In the genomic region with DNA sequence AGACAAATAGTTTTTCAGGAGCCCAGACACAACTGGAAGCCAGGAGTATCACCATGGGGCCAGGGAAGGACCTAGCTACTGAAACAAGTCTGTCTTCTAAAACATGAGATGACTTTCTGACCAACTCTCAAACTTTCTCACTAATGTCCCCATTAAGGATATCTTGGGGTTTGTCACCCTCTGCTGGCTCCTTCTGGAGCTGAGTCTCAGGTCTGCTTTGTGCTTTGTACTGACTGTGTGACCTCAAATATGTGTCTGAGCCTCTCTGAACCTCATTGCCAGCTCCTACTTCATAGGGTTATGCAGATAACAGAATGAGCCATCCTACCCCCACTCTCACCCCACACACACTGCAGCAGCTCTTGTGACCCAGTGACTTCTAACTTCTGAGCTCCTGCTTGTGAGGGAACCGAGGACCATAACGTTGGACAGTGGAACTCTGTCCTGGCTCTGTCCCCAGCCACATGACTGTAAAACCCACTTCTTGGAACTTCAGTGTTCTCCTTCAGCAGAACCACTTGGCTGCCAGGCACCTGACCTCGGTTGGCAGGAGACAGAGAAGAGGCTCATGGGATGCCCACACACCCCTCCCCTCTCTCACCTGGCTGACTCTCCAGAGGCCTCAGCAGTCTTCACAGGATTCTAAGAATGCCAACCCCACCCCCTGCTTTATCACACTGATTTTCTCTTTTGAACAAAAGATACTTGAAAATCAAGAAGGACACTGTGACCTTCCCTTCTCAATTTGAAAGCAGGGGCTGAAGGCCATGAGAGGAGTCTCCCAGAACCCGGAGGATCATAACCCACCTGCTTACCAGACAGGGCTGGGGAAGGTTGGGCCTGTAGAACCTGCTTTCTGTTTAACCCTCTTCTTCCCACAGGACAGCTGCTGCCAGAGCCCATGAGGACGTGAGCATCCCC, we compare ENCODE assay signal across 9 mouse cellular contexts. TPM values are rescaled to one million over a fixed set of nuclear protein-coding genes. Genes with fewer than 3 reads are reported as not detected.
DNase-seq lines count a peak whose midpoint lies in the region; ATAC-seq and TF ChIP-seq lines count a peak whose summit lies in the region.
"Had no signal": no experiment of that assay in that cellular context is flagged by ENCODE, and none has a peak within 500 bp of the region (broad histone marks: within the 10 kb centered on the region; RNA-seq: fewer than 3 reads in every experiment).

No protein-coding gene starts in this region.

- TF ChIP-seq CTCF in ES-Bruce4 (IDR thresholded peaks at IDR 0.05; ENCODE audit: low read depth, low read length) = no peak
- TF ChIP-seq CTCF in cerebellum, adult 2 months (IDR thresholded peaks at IDR 0.05; ENCODE audit: borderline replicate concordance, insufficient read depth, low read depth, low read length) = peak; percentile 69; the same call in 1 of the 2 replicates

- no peak; the same call in 1 of the 2 replicates for TF ChIP-seq EP300 in ES-Bruce4 (IDR thresholded peaks at IDR 0.05; ENCODE audit: insufficient read depth, low read depth, low read length)

- H3K9ac ChIP-seq in kidney, embryonic 14.5 days (ENCODE audit: low read depth, low read length) = no peak overlapping the region
- no peak overlapping the region for H3K9ac ChIP-seq in ES-Bruce4 (ENCODE audit: low read depth, poor library complexity, severe bottlenecking)
- no peak overlapping the region for H3K9ac ChIP-seq in stomach, embryonic 16.5 days (ENCODE audit: low read length)
- H3K9ac ChIP-seq: stomach, embryonic 15.5 days had no signal

- 0 out of 2 replicates have a peak, but pooled peaks cover 5% of the 10 kb centered on the region for H3K27me3 ChIP-seq in kidney, embryonic 14.5 days (ENCODE audit: control insufficient read depth, insufficient read depth, low read length)
- H3K27me3 ChIP-seq in ES-Bruce4 (ENCODE audit: control insufficient read depth, insufficient read depth, low read length, poor library complexity, severe bottlenecking) = no peaks in the 10 kb centered on the region
- no peaks in the 10 kb centered on the region for H3K27me3 ChIP-seq in cerebellum, adult 2 months (ENCODE audit: control insufficient read depth, insufficient read depth, low read length)
- H3K27me3 ChIP-seq in stomach, embryonic 16.5 days (ENCODE audit: control insufficient read depth, insufficient read depth, low read length) = peaks cover 6% of the 10 kb centered on the region; the same call in 1 of the 2 replicates

- H3K9me3 ChIP-seq in kidney, embryonic 14.5 days (ENCODE audit: control insufficient read depth, low read length) = 0 out of 2 replicates have a peak, but pooled peaks cover 4% of the 10 kb centered on the region
- 0 out of 2 replicates have a peak, but pooled peaks cover 2% of the 10 kb centered on the region for H3K9me3 ChIP-seq in ES-Bruce4 (replicated peaks; ENCODE audit: control insufficient read depth, insufficient read depth, low read length, poor library complexity, severe bottlenecking)
- H3K9me3 ChIP-seq in stomach, embryonic 16.5 days (replicated peaks; ENCODE audit: control insufficient read depth, low read length) = no peaks in the 10 kb centered on the region
- H3K9me3 ChIP-seq: stomach, embryonic 15.5 days had no signal

- DNase-seq in kidney, adult 11 months = peak; percentile 79
- DNase-seq in cerebellum, adult 2 months = peak; percentile 43 to 48
- peak; percentile 32 for DNase-seq in kidney, postnatal 14 days
- DNase-seq in right cerebral cortex, postnatal 36 days (ENCODE audit: low spot score in 2 of 2) = no peak
- no peak for DNase-seq in layer of hippocampus, adult 8-10 months (ENCODE audit: low spot score in 2 of 2)

- 52% methylated on average over 5 of the region's 5 CpGs for WGBS in kidney, embryonic 14.5 days
- 53% methylated on average over 5 of the region's 5 CpGs for WGBS in cerebellum, adult 2 months
- 40% methylated on average over 5 of the region's 5 CpGs for WGBS in stomach, embryonic 16.5 days

- no peaks in the 10 kb centered on the region; the same call in 1 of the 2 replicates for H3K4me1 ChIP-seq in kidney, embryonic 14.5 days (ENCODE audit: control insufficient read depth, insufficient read depth, low read length)
- peaks cover 5% of the 10 kb centered on the region for H3K4me1 ChIP-seq in ES-Bruce4 (ENCODE audit: control insufficient read depth, insufficient read depth, low read length)
- H3K4me1 ChIP-seq in cerebellum, adult 2 months (ENCODE audit: control insufficient read depth, insufficient read depth, low read length) = peaks cover 22% of the 10 kb centered on the region; the same call in 1 of the 2 replicates
- 0 out of 2 replicates have a peak, but pooled peaks cover 4% of the 10 kb centered on the region for H3K4me1 ChIP-seq in stomach, embryonic 16.5 days (ENCODE audit: control insufficient read depth, insufficient read depth, low read length)

- no peak overlapping the region for H3K4me2 ChIP-seq in kidney, embryonic 14.5 days (replicated peaks; ENCODE audit: low read depth, low read length)
- no peak overlapping the region for H3K4me2 ChIP-seq in stomach, embryonic 16.5 days (ENCODE audit: low read depth, low read length)
- H3K4me2 ChIP-seq: stomach, embryonic 15.5 days had no signal

- TF ChIP-seq POLR2A in ES-Bruce4 (IDR thresholded peaks at IDR 0.05; ENCODE audit: insufficient read depth, low read length) = no peak
- TF ChIP-seq POLR2A in cerebellum, adult 2 months (IDR thresholded peaks at IDR 0.05; ENCODE audit: borderline replicate concordance, insufficient read depth, low read length) = no peak

- no peak for ATAC-seq in kidney, embryonic 14.5 days (ENCODE audit: low FRiP score, low TSS enrichment)
- ATAC-seq in stomach, embryonic 16.5 days (ENCODE audit: insufficient read depth, low FRiP score) = 0 out of 2 replicates have a peak, but pooled peaks have one; percentile 21

- H3K27ac ChIP-seq in kidney, embryonic 14.5 days (ENCODE audit: low read depth, low read length) = no peak overlapping the region
- peak overlapping the region; percentile 59 for H3K27ac ChIP-seq in ES-Bruce4 (ENCODE audit: insufficient read depth, low read length)
- no peak overlapping the region for H3K27ac ChIP-seq in cerebellum, adult 2 months (ENCODE audit: insufficient read depth, low read length)
- no peak overlapping the region for H3K27ac ChIP-seq in stomach, embryonic 16.5 days (ENCODE audit: low read length)
- H3K27ac ChIP-seq: stomach, embryonic 15.5 days had no signal

- H3K36me3 ChIP-seq in kidney, embryonic 14.5 days (ENCODE audit: control insufficient read depth, insufficient read depth, low read length) = no peaks in the 10 kb centered on the region
- no peaks in the 10 kb centered on the region for H3K36me3 ChIP-seq in ES-Bruce4 (ENCODE audit: control insufficient read depth, insufficient read depth, low read length, poor library complexity, severe bottlenecking)
- no peaks in the 10 kb centered on the region for H3K36me3 ChIP-seq in stomach, embryonic 16.5 days (ENCODE audit: control insufficient read depth, insufficient read depth, low read length)
- H3K36me3 ChIP-seq: stomach, embryonic 15.5 days had no signal

- H3K4me3 ChIP-seq in kidney, embryonic 14.5 days (ENCODE audit: low read length) = no peak overlapping the region
- no peak overlapping the region for H3K4me3 ChIP-seq in ES-Bruce4 (ENCODE audit: low read depth, low read length)
- H3K4me3 ChIP-seq in cerebellum, adult 2 months (replicated peaks; ENCODE audit: insufficient read depth, low read depth, low read length) = no peak overlapping the region
- no peak overlapping the region for H3K4me3 ChIP-seq in stomach, embryonic 16.5 days (replicated peaks; ENCODE audit: low read length)
- H3K4me3 ChIP-seq: stomach, embryonic 15.5 days had no signal

RNA-seq across cellular contexts. Expression of a gene that starts 3.2 kb away (rescaled TPM):
- 0.21 and 0.23 TPM in 2 replicates for polyA plus RNA-seq in kidney, embryonic 14.5 days (2014; fragmentation: Nextera tagmentation; extraction: Ambion mirVana)
- not detected in 2 replicates for polyA plus RNA-seq in ES-Bruce4 (2011; ENCODE audit: insufficient read depth, insufficient read length, low read depth, missing spikeins)
- polyA plus RNA-seq in cerebellum, adult 2 months (2012; rRNA removed) = 9.8 and 12.1 TPM in 2 replicates
- polyA plus RNA-seq in stomach, embryonic 16.5 days (2015; fragmentation: Nextera tagmentation; extraction: Ambion mirVana) = 0.12 and 0.39 TPM in 2 replicates
- total RNA-seq in layer of hippocampus, adult 8-10 months (2022) = 10 to 100 TPM; 25.8 to 31.9 (median 27.1) TPM

RNA-seq across cellular contexts. Expression of a gene that starts 16.5 kb away (rescaled TPM):
- 26.0 and 31.9 TPM in 2 replicates for polyA plus RNA-seq in kidney, embryonic 14.5 days (2014; fragmentation: Nextera tagmentation; extraction: Ambion mirVana)
- polyA plus RNA-seq in ES-Bruce4 (2011; ENCODE audit: insufficient read depth, insufficient read length, low read depth, missing spikeins) = 5.1 and 7.4 TPM in 2 replicates
- polyA plus RNA-seq in cerebellum, adult 2 months (2012; rRNA removed) = 3.1 and 3.5 TPM in 2 replicates
- polyA plus RNA-seq in stomach, embryonic 16.5 days (2015; fragmentation: Nextera tagmentation; extraction: Ambion mirVana) = 31.3 and 35.6 TPM in 2 replicates
- 1 to 10 TPM; 2.1 to 3.4 (median 3.0) TPM for total RNA-seq in layer of hippocampus, adult 8-10 months (2022)

RNA-seq across cellular contexts. Expression of a gene that starts 24.9 kb away (rescaled TPM):
- 6.1 and 7.6 TPM in 2 replicates for polyA plus RNA-seq in kidney, embryonic 14.5 days (2014; fragmentation: Nextera tagmentation; extraction: Ambion mirVana)
- not detected in 2 replicates for polyA plus RNA-seq in ES-Bruce4 (2011; ENCODE audit: insufficient read depth, insufficient read length, low read depth, missing spikeins)
- 1.4 and 1.8 TPM in 2 replicates for polyA plus RNA-seq in cerebellum, adult 2 months (2012; rRNA removed)
- polyA plus RNA-seq in stomach, embryonic 16.5 days (2015; fragmentation: Nextera tagmentation; extraction: Ambion mirVana) = 21.1 and 26.2 TPM in 2 replicates
- 10 to 100 TPM in 1 of 4 experiments, 1 to 10 TPM in 3; 1.5 to 21.5 (median 4.6) TPM for total RNA-seq in layer of hippocampus, adult 8-10 months (2022)

RNA-seq across cellular contexts. Expression of a gene that starts 49.2 kb away (rescaled TPM):
- polyA plus RNA-seq in kidney, embryonic 14.5 days (2014; fragmentation: Nextera tagmentation; extraction: Ambion mirVana) = 2.6 and 3.5 TPM in 2 replicates
- polyA plus RNA-seq in ES-Bruce4 (2011; ENCODE audit: insufficient read depth, insufficient read length, low read depth, missing spikeins) = 0.40 and 0.41 TPM in 2 replicates
- 3.8 and 4.6 TPM in 2 replicates for polyA plus RNA-seq in cerebellum, adult 2 months (2012; rRNA removed)
- polyA plus RNA-seq in stomach, embryonic 16.5 days (2015; fragmentation: Nextera tagmentation; extraction: Ambion mirVana) = 10.0 and 12.9 TPM in 2 replicates
- 10 to 100 TPM; 21.5 to 50.0 (median 36.0) TPM for total RNA-seq in layer of hippocampus, adult 8-10 months (2022)

RNA-seq across cellular contexts. Expression of a gene that starts 52.6 kb away (rescaled TPM):
- polyA plus RNA-seq in kidney, embryonic 14.5 days (2014; fragmentation: Nextera tagmentation; extraction: Ambion mirVana) = 0.07 and 0.60 TPM in 2 replicates
- 0.37 and 0.42 TPM in 2 replicates for polyA plus RNA-seq in ES-Bruce4 (2011; ENCODE audit: insufficient read depth, insufficient read length, low read depth, missing spikeins)
- polyA plus RNA-seq in cerebellum, adult 2 months (2012; rRNA removed) = 0.10 and 0.25 TPM in 2 replicates
- 0.75 and 0.92 TPM in 2 replicates for polyA plus RNA-seq in stomach, embryonic 16.5 days (2015; fragmentation: Nextera tagmentation; extraction: Ambion mirVana)
- total RNA-seq in layer of hippocampus, adult 8-10 months (2022) = under 1 TPM; 0.12 to 0.50 (median 0.30) TPM

Comparison
In these comparisons a context has a peak if more than half of its experiments do, and no peak if none do; other contexts are left out.
1. DNase-seq: peak in kidney, adult 11 months (single experiment), cerebellum, adult 2 months (2 of 2) and kidney, postnatal 14 days (single experiment); none in right cerebral cortex, postnatal 36 days (0 of 2) and layer of hippocampus, adult 8-10 months (0 of 2).